Mouse (Mus musculus): Measurements from ENCODE around the gene Chst11.
A peak's percentile ranks its signal among the peaks of the same experiment; 100 is the strongest.

Gene Chst11

GRCm38 (mm10) chr10:82984950-82985699 is at the start of gene Chst11:
TSS of gene Chst11 (plus strand) at chr10:82985498.
- peak; percentile 88 for DNase-seq (ENCODE audit: low read depth, low spot score)

GRCm38 (mm10) chr10:82935774-82936173 is 49.5 kb upstream of the Chst11 start:
- DNase-seq (ENCODE audit: low read depth, low spot score), result no peak

GRCm38 (mm10) chr10:82953415-82953814 is 31.9 kb upstream of the Chst11 start:
- no peak for DNase-seq (ENCODE audit: low read depth, low spot score)

GRCm38 (mm10) chr10:82955117-82955516 is 30.2 kb upstream of the Chst11 start:
- DNase-seq (ENCODE audit: low read depth, low spot score), result no peak

- no peak for DNase-seq (ENCODE audit: low read depth, low spot score)
Measured at GRCm38 (mm10) chr10:82958218-82958761, 27.0 kb upstream of the Chst11 start.

- DNase-seq (ENCODE audit: low read depth, low spot score), result no peak
Measured at GRCm38 (mm10) chr10:82959316-82959715, 26.0 kb upstream of the Chst11 start.

GRCm38 (mm10) chr10:82961302-82961701 is 24.0 kb upstream of the Chst11 start:
- DNase-seq (ENCODE audit: low read depth, low spot score), result peak; percentile 17

GRCm38 (mm10) chr10:82962018-82962417 is 23.3 kb upstream of the Chst11 start:
- no peak for DNase-seq (ENCODE audit: low read depth, low spot score)

- DNase-seq (ENCODE audit: low read depth, low spot score), result no peak
Measured at GRCm38 (mm10) chr10:82962472-82963020, 22.8 kb upstream of the Chst11 start.

GRCm38 (mm10) chr10:82964491-82964890 is 20.8 kb upstream of the Chst11 start:
- no peak for DNase-seq (ENCODE audit: low read depth, low spot score)

- DNase-seq (ENCODE audit: low read depth, low spot score), result no peak
Measured at GRCm38 (mm10) chr10:82966672-82967071, 18.6 kb upstream of the Chst11 start.

GRCm38 (mm10) chr10:82969612-82970011 is 15.7 kb upstream of the Chst11 start:
- DNase-seq (ENCODE audit: low read depth, low spot score), result no peak

- no peak for DNase-seq (ENCODE audit: low read depth, low spot score)
Measured at GRCm38 (mm10) chr10:82971549-82971948, 13.7 kb upstream of the Chst11 start.

GRCm38 (mm10) chr10:82974201-82974600 is 11.1 kb upstream of the Chst11 start:
- no peak for DNase-seq (ENCODE audit: low read depth, low spot score)

GRCm38 (mm10) chr10:82974627-82975177 is 10.6 kb upstream of the Chst11 start:
- DNase-seq (ENCODE audit: low read depth, low spot score), result peak; percentile 20

GRCm38 (mm10) chr10:82975806-82976205 is 9.5 kb upstream of the Chst11 start:
- no peak for DNase-seq (ENCODE audit: low read depth, low spot score)

GRCm38 (mm10) chr10:82982286-82982685 is 3.0 kb upstream of the Chst11 start:
- no peak for DNase-seq (ENCODE audit: low read depth, low spot score)

- DNase-seq (ENCODE audit: low read depth, low spot score), result peak; percentile 83
Measured at GRCm38 (mm10) chr10:82985700-82986131, 418 bp downstream of the Chst11 start.

GRCm38 (mm10) chr10:82986251-82986992 is 1.1 kb downstream of the Chst11 start:
- DNase-seq (ENCODE audit: low read depth, low spot score), result peak; percentile 22

GRCm38 (mm10) chr10:82986993-82987349 is 1.7 kb downstream of the Chst11 start:
- DNase-seq (ENCODE audit: low read depth, low spot score), result peak; percentile 43

GRCm38 (mm10) chr10:82987394-82987793 is 2.1 kb downstream of the Chst11 start:
- no peak for DNase-seq (ENCODE audit: low read depth, low spot score)

GRCm38 (mm10) chr10:82989418-82990025 is 4.2 kb downstream of the Chst11 start:
- DNase-seq (ENCODE audit: low read depth, low spot score), result no peak

Data from brain, adult 2 months (tissue).